Mouse (Mus musculus): Measurements from ENCODE around the gene Zfp825. TPM values are rescaled to one million over a fixed set of nuclear protein-coding genes. Genes with fewer than 3 reads are reported as not detected.
"Not testable (repeated sequence)": the region's sequence is repeated elsewhere in the genome, so short reads cannot be mapped to it uniquely, and the experiment has no call there.

Gene Zfp825
- total and polyA plus RNA-seq, 2 experiments from 2014 or later: 2.5 to 12.2 TPM

DNA sequence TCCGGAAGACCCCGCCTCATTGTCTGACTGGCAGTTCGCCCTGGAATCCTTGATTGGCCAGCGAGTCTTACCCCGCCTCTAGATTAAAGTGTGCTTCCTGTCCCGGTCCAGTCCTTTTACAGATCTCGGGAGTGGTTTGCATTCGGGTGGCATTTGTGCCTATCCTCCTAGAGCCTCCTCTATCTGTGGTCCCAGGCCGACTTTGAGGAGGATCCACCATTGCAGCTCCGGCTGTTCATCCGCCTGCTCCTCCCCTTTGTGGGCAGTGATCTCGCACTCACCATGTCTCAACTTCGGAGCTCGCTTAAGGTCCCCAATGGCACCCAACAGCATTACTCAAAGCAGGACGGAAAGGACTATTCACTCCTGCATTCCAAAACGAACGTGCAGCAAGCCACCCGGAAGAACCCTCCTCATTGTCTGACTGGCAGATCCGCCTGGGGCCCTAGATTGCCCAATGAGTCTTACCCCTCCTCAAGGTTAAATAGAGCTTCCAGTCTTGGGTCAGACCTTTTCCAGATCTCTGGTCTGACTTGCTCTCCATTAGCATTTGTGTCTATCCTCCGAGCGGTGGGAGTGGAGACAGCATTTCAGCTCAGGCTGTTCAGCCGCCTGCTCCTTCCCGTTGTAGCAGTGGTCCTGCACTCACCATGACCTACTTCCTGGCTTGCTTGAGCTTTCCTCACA lies 30.9 kb downstream of the Zfp825 start:
- Histone ChIP-seq H3K4me2 (ENCODE audit: low read depth, low read length) (peak overlapping the region; percentile 74), H3K4me1 (ENCODE audit: control insufficient read depth, insufficient read depth) (0 out of 2 replicates have a peak, but pooled peaks cover 3% of the 10 kb centered on the region), H3K4me3 (ENCODE audit: low read depth, low read length) (peak overlapping the region; percentile 66), H3K27me3 (ENCODE audit: control insufficient read depth, insufficient read depth, low read length) (no peaks in the 10 kb centered on the region), H3K27ac (ENCODE audit: low read depth) (peak overlapping the region; percentile 99), H3K36me3 (replicated peaks; ENCODE audit: control insufficient read depth, insufficient read depth, low read length) (no peaks in the 10 kb centered on the region), H3K9ac (replicated peaks; ENCODE audit: low read depth, low read length) (peak overlapping the region; percentile 72), H3K9me3 (replicated peaks; ENCODE audit: control insufficient read depth, low read length) (no peaks in the 10 kb centered on the region)
- TF ChIP-seq CTCF (IDR thresholded peaks at IDR 0.05; ENCODE audit: low read depth): no peak
- TF ChIP-seq EP300 (IDR thresholded peaks at IDR 0.05; ENCODE audit: low read depth): no peak
- under 1% methylated on average over 23 of the region's 23 CpGs for WGBS
- ATAC-seq (ENCODE audit: insufficient read depth, low read depth) (peak; percentile 98), DNase-seq (ENCODE audit: low spot score) (peak; percentile 95)

DNA sequence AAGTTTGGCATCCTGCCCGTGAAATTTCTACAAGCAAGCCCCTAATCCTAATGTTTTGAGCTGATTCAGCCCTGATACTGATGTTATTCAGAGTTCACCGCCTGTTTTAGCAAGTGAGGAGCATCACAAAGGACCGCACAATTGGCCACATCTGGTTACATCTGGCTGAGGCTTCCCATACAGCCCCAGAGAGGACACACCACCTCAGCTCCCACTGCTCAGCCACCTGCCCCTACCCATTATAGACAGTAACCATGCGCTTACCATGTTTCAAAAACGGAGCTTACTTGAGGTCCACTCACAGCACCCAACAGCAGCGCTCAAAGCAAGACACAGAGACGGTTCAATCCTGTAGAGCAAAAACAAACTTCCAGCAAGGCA lies 31.5 kb downstream of the Zfp825 start:
- ATAC-seq (ENCODE audit: insufficient read depth, low read depth); H3K9ac ChIP-seq (replicated peaks; ENCODE audit: low read depth, low read length); H3K4me1 ChIP-seq (ENCODE audit: control insufficient read depth, insufficient read depth); H3K27me3 ChIP-seq (ENCODE audit: control insufficient read depth, insufficient read depth, low read length); DNase-seq (ENCODE audit: low spot score); H3K36me3 ChIP-seq (replicated peaks; ENCODE audit: control insufficient read depth, insufficient read depth, low read length); H3K9me3 ChIP-seq (replicated peaks; ENCODE audit: control insufficient read depth, low read length): not testable (repeated sequence)
- 3% methylated on average over 7 of the region's 7 CpGs for WGBS
- H3K4me2 ChIP-seq (ENCODE audit: low read depth, low read length): peak overlapping the region; percentile 74
- H3K27ac ChIP-seq (ENCODE audit: low read depth): peak overlapping the region; percentile 99
- H3K4me3 ChIP-seq (ENCODE audit: low read depth, low read length): peak overlapping the region; percentile 66

DNA sequence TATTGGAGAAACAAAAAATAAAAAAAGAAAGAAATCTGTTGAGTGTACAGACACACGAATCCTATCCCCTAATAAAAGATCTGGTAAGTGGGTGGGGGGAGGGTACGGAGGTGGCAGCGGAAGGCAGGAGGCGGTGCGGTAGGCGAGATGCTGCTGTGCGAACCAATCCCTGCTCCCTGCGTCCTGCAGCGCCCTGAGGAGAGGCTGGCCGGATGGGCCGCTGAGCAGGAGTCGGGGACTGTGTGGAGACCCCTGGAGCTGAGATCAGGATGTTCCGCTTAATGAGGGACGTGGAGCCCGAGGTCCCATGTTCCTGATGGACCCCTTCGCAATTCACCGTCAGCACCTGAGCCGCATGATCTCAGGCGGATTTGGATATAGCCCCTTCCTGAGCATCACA lies 53.9 kb downstream of the Zfp825 start:
- Histone ChIP-seq H3K27ac (ENCODE audit: low read depth) (no peak overlapping the region), H3K9me3 (replicated peaks; ENCODE audit: control insufficient read depth, low read length) (peaks cover 28% of the 10 kb centered on the region), H3K4me3 (ENCODE audit: low read depth, low read length) (no peak overlapping the region), H3K36me3 (replicated peaks; ENCODE audit: control insufficient read depth, insufficient read depth, low read length) (no peaks in the 10 kb centered on the region), H3K4me2 (ENCODE audit: low read depth, low read length) (no peak overlapping the region), H3K9ac (replicated peaks; ENCODE audit: low read depth, low read length) (no peak overlapping the region), H3K4me1 (ENCODE audit: control insufficient read depth, insufficient read depth) (no peaks in the 10 kb centered on the region), H3K27me3 (ENCODE audit: control insufficient read depth, insufficient read depth, low read length) (no peaks in the 10 kb centered on the region)
- ATAC-seq (ENCODE audit: insufficient read depth, low read depth) (no peak), DNase-seq (ENCODE audit: low spot score) (no peak)
- 17% methylated on average over 19 of the region's 19 CpGs for WGBS
- TF ChIP-seq EP300 (IDR thresholded peaks at IDR 0.05; ENCODE audit: low read depth): no peak
- no peak for TF ChIP-seq CTCF (IDR thresholded peaks at IDR 0.05; ENCODE audit: low read depth)

Other genes starting within 250 kb of the Zfp825 start
- gene Ahrr, start 201.7 kb downstream of the Zfp825 start, total RNA-seq (2014; rRNA removed; ENCODE audit: low replicate concordance): 4.9 and 7.6 TPM in 2 replicates
- gene Ahrr, start 201.7 kb downstream of the Zfp825 start, polyA plus RNA-seq (2015; fragmentation: Nextera tagmentation; extraction: Ambion mirVana): 2.3 TPM in 2 replicates
- gene Pdcd6, start 176.4 kb downstream of the Zfp825 start, total RNA-seq (2014; rRNA removed; ENCODE audit: low replicate concordance): 60.3 and 112 TPM in 2 replicates
- gene Pdcd6, start 176.4 kb downstream of the Zfp825 start, polyA plus RNA-seq (2015; fragmentation: Nextera tagmentation; extraction: Ambion mirVana): 90.3 and 90.8 TPM in 2 replicates
- gene Sdha, start 143.7 kb downstream of the Zfp825 start, total RNA-seq (2014; rRNA removed; ENCODE audit: low replicate concordance): 401 and 402 TPM in 2 replicates
- gene Sdha, start 143.7 kb downstream of the Zfp825 start, polyA plus RNA-seq (2015; fragmentation: Nextera tagmentation; extraction: Ambion mirVana): 912 and 960 TPM in 2 replicates
- 6.4 and 7.2 TPM in 2 replicates for gene Ccdc127, start 143.7 kb downstream of the Zfp825 start, total RNA-seq (2014; rRNA removed; ENCODE audit: low replicate concordance)
- gene Ccdc127, start 143.7 kb downstream of the Zfp825 start, polyA plus RNA-seq (2015; fragmentation: Nextera tagmentation; extraction: Ambion mirVana): 43.5 and 46.5 TPM in 2 replicates
- gene Lrrc14b, start 130.0 kb downstream of the Zfp825 start, total RNA-seq (2014; rRNA removed; ENCODE audit: low replicate concordance): 25.5 and 26.0 TPM in 2 replicates
- gene Lrrc14b, start 130.0 kb downstream of the Zfp825 start, polyA plus RNA-seq (2015; fragmentation: Nextera tagmentation; extraction: Ambion mirVana): 25.2 and 32.2 TPM in 2 replicates
- 1.1 and 2.3 TPM in 2 replicates for gene Zfp72, start 103.2 kb downstream of the Zfp825 start, total RNA-seq (2014; rRNA removed; ENCODE audit: low replicate concordance)
- gene Zfp72, start 103.2 kb downstream of the Zfp825 start, polyA plus RNA-seq (2015; fragmentation: Nextera tagmentation; extraction: Ambion mirVana): 2.8 and 2.9 TPM in 2 replicates
- gene Ftl1-ps1, start 94.3 kb downstream of the Zfp825 start, total RNA-seq (2014; rRNA removed; ENCODE audit: low replicate concordance): 46.2 and 61.1 TPM in 2 replicates
- 43.1 and 44.0 TPM in 2 replicates for gene Ftl1-ps1, start 94.3 kb downstream of the Zfp825 start, polyA plus RNA-seq (2015; fragmentation: Nextera tagmentation; extraction: Ambion mirVana)
- gene Erap1, start 145.6 kb upstream of the Zfp825 start, total RNA-seq (2014; rRNA removed; ENCODE audit: low replicate concordance): 9.6 and 61.1 TPM in 2 replicates
- gene Erap1, start 145.6 kb upstream of the Zfp825 start, polyA plus RNA-seq (2015; fragmentation: Nextera tagmentation; extraction: Ambion mirVana): 12.0 and 15.0 TPM in 2 replicates

Measured in heart, postnatal 0 days (tissue).